Mouse (Mus musculus): ENCODE data around the gene Oxsm. TPM values are rescaled to one million over a fixed set of nuclear protein-coding genes. Genes with fewer than 3 reads are reported as not detected.
A peak's percentile ranks its signal among the peaks of the same experiment; 100 is the strongest.

Oxsm gene
- polyA plus RNA-seq, 1 experiment from 2014 or later: 2.0 TPM

- no peaks in the 10 kb centered on the region for H3K4me1 ChIP-seq (replicated peaks)
- H3K4me2 ChIP-seq: no peak overlapping the region
- no peak overlapping the region for H3K9ac ChIP-seq
- H3K27ac ChIP-seq (replicated peaks): no peak overlapping the region
- 31% methylated on average over 1 of the region's 1 CpGs for WGBS (ENCODE audit: insufficient replicate concordance)
- no peaks in the 10 kb centered on the region for H3K27me3 ChIP-seq
- no peak overlapping the region for H3K4me3 ChIP-seq (replicated peaks)
- ATAC-seq (ENCODE audit: insufficient read depth): no peak
- H3K36me3 ChIP-seq (replicated peaks): no peaks in the 10 kb centered on the region
- no peaks in the 10 kb centered on the region for H3K9me3 ChIP-seq (replicated peaks)
Observed at GRCm38 (mm10) chr14:16195486-16195885, 54.1 kb downstream of the Oxsm start.

GRCm38 (mm10) chr14:16194125-16194524 is 55.5 kb downstream of the Oxsm start:
- ATAC-seq (ENCODE audit: insufficient read depth): no peak
- 46% methylated on average over 1 of the region's 1 CpGs for WGBS (ENCODE audit: insufficient replicate concordance)
- H3K9ac ChIP-seq: no peak overlapping the region

DNA sequence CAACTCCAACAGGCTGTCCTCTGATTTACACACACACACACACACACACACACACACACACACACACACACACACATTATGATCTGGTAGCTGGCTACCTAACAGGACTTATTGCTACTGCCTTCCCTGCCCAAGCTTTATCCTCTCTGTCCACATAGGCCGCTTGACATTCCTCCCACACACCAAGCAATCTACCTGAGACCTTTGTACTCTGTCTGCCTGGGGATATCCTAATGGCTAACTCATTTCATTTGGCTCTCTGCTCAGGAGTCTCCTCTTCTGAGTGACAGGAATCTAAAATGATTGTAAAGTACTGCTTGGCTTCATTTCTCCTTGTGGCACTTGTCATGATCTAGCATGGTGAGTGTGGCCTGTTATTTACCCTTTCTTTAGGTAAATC is 60.5 kb downstream of the Oxsm start:
- H3K4me1 ChIP-seq (replicated peaks): no peaks in the 10 kb centered on the region
- 55% methylated on average over 1 of the region's 1 CpGs for WGBS (ENCODE audit: insufficient replicate concordance)
- H3K9me3 ChIP-seq (replicated peaks): no peaks in the 10 kb centered on the region
- no peaks in the 10 kb centered on the region for H3K27me3 ChIP-seq
- no peak overlapping the region for H3K9ac ChIP-seq
- no peak overlapping the region for H3K4me2 ChIP-seq
- no peak overlapping the region for H3K4me3 ChIP-seq (replicated peaks)
- ATAC-seq (ENCODE audit: insufficient read depth): 0 out of 2 replicates have a peak, but pooled peaks have one; percentile 42
- no peak overlapping the region for H3K27ac ChIP-seq (replicated peaks)
- no peaks in the 10 kb centered on the region for H3K36me3 ChIP-seq (replicated peaks)

More at GRCm38 (mm10) chr14:16194125-16194524, 55.5 kb downstream of the Oxsm start:
- Histone ChIP-seq H3K4me2 (no peak overlapping the region), H3K4me1 (replicated peaks) (no peaks in the 10 kb centered on the region), H3K4me3 (replicated peaks) (no peak overlapping the region), H3K27ac (replicated peaks) (no peak overlapping the region), H3K27me3 (no peaks in the 10 kb centered on the region), H3K36me3 (replicated peaks) (no peaks in the 10 kb centered on the region), H3K9me3 (replicated peaks) (no peaks in the 10 kb centered on the region)

Other genes starting within 250 kb of the Oxsm start
- gene Ngly1, start 528 bp downstream of the Oxsm start, polyA plus RNA-seq (2015; fragmentation: Nextera tagmentation; extraction: Ambion mirVana): 18.7 and 20.4 TPM in 2 replicates
- gene Top2b, start 115.4 kb upstream of the Oxsm start, polyA plus RNA-seq (2015; fragmentation: Nextera tagmentation; extraction: Ambion mirVana): 13.2 and 14.1 TPM in 2 replicates

Measured in liver, embryonic 15.5 days (tissue).